Mouse (Mus musculus): ENCODE data around the gene Mks1.
A peak's percentile ranks its signal among the peaks of the same experiment; 100 is the strongest.

The Mks1 gene

GRCm38 (mm10) chr11:87852690-87853596, at the start of gene Mks1:
TSS of gene Mks1 (plus strand) at chr11:87853215.
- peak; percentile 95 to 97 for DNase-seq

DNA sequence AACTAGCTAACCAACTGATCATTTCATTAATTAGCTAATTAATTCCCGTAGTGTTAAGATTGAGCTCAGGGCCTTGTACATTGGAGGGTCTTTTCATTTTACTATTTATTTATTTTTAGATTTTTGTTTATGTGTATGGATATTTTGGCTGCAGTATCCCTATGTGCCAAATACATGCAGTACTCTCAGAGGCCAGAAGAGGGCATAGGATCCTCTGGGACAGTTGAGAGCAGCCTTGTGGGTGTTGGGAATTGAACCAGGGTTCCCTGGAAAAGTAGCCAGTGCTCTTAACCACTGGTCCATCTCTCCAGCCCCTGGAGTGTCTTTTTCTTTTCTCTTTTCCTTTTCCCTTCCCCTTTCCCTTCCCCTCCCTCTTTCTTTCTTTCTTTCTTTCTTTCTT, 47.6 kb upstream of the Mks1 start:
- DNase-seq: peak; percentile 50 to 60

DNA sequence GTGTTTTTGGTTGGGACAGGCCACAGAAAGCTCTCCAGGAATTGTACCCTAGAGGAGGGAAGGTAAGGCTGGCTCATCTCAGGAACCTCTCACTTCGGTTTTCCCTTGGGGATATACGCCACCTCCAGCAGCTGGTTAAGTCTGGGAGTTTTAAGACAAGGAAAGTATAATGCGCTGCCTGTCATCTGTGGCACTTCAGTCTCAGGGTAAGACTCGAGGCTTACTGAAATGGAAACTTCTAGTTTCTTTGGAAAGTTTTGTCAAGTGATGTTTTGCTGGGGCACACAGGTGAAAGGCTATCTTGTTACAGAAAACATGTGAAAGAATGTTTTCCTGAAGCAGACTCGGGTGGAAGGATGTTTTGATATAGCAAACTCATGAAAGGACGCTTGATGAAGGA, 45.6 kb upstream of the Mks1 start:
- DNase-seq: no peak

GRCm38 (mm10) chr11:87808236-87808635, 44.8 kb upstream of the Mks1 start:
- no peak for DNase-seq

DNA sequence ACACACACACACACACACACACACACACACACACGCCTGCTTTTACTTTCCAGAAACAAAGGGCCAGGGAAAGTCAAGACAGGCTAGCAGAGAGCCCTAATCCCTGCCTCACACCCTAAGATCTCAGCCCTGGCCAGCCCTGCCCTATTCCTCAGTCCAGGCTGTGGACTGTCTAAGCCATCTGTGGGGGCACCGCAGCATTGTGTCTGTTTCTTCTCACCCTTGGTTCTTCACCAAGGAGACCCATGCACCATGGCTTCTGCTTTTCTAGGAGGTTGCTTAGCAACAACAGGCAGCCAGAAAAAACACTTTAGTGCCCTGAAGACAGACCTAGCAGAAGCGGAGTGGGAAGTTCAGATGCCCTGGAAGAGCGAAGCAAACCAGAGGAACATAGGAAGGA, 41.6 kb upstream of the Mks1 start:
- no peak for DNase-seq

- peak; percentile 51 to 61 for DNase-seq
These were observed 38.2 kb upstream of the Mks1 start for GRCm38 (mm10) chr11:87814831-87815230.

GRCm38 (mm10) chr11:87816707-87817442, 36.1 kb upstream of the Mks1 start:
- DNase-seq: peak; percentile 95 to 97

GRCm38 (mm10) chr11:87817443-87817773, 35.6 kb upstream of the Mks1 start:
- no peak for DNase-seq

DNA sequence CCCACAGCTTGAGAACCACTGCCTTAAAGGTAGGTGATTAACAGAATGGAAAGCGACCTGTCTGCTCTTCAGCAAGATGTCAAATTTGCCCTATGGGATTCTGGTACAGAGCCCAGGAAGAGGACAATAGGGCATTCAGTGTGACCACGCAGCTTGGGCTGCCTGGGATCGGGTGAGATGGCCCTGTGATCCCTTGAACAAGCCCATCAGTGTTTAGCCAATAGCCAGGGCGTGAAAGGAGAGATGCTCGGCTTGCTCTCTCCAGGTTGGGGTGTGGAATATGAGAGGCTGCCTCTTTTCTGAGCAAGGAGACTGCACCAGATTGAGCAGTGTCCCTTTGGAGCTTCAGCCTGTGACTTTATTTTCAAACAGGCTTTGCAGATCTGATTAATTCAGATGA, 31.5 kb upstream of the Mks1 start:
- no peak for DNase-seq

DNA sequence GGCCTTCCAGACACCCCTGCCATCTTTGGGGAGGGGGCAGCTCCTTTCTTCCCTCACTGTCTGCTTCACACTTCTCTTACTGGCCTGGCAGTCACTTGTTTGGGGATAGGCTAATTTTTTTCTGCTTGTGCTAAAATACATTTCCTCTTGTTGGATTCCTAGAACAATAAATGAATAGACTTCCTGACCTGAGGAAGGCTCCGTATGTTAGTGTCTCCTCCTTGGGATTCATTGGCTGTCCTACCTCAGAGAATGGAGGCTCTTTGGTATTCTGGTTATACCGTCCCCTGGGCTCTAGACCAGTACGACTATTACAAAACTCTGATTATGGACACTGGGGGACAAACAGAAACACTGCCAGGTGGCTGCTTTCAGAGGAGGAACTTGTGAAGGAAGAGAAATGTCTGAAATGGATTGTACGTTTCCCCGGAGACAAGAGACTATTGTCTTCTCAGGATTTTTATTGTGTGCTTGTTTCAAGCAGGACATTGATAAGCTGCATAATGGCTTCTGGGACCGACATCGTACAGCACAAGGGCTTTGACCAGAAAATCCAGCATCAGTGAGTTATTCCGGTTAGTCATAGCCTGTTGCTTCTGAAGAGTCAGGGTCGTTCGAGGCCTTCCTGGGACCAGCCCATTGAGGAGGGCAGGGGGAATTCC, 24.6 kb upstream of the Mks1 start, which contains the start of gene Lpo:
TSS of gene Lpo (minus strand) at position 51 of the 662 bp plus-strand sequence.
- no peak for DNase-seq

GRCm38 (mm10) chr11:87840676-87841075, 12.3 kb upstream of the Mks1 start:
- no peak for DNase-seq

DNA sequence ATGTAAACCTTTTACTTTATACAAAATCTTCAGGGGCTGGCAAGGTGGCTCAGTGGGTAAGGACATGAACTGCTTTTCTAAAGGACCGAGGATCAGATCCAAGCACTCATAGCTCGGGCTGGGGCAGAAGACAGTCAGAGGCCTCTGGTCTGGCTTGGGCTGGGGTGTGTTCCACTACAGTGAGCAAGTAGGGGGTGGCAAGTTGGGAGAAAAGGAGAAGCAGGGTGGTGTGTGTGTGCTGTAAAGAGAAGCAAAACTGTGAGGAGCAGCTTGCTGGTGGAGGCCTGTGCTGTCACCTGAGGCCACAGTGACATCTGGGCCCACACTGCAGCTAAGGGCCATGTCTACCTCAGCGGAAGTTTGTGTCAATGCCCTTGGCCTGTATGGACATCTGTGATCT, 11.6 kb upstream of the Mks1 start:
- DNase-seq: no peak

DNA sequence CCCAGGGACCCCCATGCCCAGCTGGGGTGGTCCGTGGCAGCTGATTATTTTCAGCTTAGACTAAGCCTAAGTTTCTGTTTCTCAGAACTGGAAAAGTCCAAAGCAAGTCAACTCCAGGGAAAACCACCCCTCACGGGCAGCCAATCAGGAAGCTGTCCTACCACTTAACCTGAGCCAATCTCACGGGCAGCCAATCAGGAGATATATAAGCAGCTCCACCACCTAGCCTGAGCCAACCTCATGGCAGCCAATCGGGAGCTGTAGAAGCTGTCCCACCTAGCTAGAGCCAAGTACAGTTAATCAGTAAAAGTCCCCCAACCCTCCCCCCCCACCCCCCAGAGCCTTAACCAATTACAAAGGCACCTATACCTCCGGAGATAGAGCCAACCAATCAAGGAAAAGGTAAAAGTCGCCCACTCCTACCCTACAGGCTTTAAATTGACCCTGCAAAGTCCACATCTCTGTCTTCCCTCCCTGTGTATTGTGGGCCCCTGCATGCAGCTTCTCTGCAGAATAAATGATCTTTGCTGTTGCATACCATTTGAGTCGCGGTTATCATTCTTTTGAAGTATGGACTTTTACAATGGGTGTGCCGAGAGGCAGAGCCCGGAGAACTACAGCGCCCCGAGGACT, 5.9 kb upstream of the Mks1 start:
- no peak for DNase-seq

- DNase-seq: no peak
These were observed 5.1 kb upstream of the Mks1 start for GRCm38 (mm10) chr11:87847884-87848283.

DNA sequence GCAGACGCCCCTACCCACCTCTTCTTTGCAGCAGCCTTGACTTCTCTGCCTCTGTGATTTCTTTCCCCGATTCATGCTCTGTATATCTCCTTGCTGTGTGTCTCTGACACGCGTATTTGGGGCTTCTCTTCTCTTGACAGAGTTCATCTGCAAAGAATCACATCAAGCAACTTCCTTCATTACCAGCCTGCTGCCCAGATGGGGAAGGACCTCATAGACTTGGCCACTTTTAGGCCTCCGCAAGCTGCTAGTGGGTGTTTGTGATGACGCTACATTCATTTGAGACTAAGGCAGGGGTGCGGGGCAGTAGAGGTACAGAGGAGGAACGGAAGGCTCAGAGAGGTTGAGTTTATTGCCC, 561 bp downstream of the Mks1 start:
- peak in 1 of 2 experiments; percentile 16 for DNase-seq

DNA sequence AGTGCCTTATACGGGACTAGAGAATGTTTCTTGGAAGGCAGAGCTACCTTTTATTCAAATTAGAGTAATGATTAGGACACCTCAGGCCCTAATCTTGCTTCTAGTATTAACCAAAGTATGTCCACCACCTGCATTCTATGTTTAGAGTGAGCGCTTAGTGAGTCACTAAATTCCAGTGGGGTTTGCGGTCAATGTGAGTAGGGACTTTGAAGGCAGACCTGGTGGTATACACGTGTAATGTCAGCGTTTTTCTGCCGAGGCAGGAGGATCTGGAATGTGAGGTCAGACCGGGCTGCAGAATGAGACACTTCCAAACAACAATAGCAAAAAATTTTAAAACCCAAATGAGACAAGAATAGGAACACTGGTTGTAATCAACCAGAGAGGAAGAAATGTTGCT, 1.5 kb downstream of the Mks1 start:
- no peak for DNase-seq

GRCm38 (mm10) chr11:87859273-87859672, 6.3 kb downstream of the Mks1 start:
- DNase-seq: no peak

- DNase-seq: no peak
These were observed 7.4 kb downstream of the Mks1 start for GRCm38 (mm10) chr11:87860426-87860825.

GRCm38 (mm10) chr11:87862805-87863204, 9.8 kb downstream of the Mks1 start:
- no peak for DNase-seq

- peak; percentile 59 to 68 for DNase-seq
These were observed 13.9 kb downstream of the Mks1 start for GRCm38 (mm10) chr11:87866891-87867290.

- DNase-seq: no peak
These were observed 17.1 kb downstream of the Mks1 start for GRCm38 (mm10) chr11:87870096-87870495.

DNA sequence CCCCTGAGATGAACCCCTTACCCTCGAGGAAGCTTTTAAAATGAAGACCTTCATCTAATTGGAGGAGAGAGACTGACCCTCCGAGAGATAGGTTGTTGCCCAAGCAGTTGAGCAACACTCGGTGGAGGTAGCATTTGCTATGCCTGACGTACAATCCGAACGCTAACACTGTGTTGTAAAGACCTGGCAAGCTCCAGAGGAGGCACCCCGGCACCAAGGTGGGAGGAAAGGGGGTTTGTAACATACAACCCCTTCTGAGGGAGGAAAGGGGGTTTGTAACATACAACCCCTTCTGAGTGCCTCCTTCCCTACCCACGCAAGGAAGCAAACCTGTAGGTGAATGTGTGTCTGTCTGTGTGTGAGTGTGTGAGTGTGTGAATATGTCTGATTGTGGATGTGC, 18.8 kb downstream of the Mks1 start:
- DNase-seq: no peak

DNA sequence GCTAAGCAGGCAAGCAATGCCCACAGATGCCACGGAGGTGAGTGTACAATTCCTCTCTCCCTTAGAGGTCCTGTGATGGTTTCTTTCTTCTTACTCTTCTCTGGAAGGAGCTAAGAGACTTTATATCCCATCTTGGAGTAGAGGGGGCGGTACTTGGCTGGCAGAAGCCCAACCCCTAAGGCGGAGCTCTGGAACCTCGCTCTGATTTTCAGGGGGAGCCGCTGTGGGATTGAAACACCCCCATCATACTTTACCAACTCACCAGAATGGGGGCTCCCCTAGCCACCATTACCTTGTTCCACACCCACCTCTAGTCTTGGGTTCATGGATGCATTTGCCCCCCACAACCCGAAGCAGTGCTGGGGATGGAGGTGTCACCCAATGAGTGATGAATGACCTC, 22.4 kb downstream of the Mks1 start, which contains the start of gene Epx:
TSS of gene Epx (minus strand) at position 101 of the 400 bp plus-strand sequence.
- no peak for DNase-seq

Measured in cerebellum, postnatal 10 days (tissue).